Mouse (Mus musculus): ENCODE measurements around the gene Stxbp5l. TPM values are rescaled to one million over a fixed set of nuclear protein-coding genes. Genes with fewer than 3 reads are reported as not detected.

The Stxbp5l gene
- polyA plus RNA-seq (2015; fragmentation: Nextera tagmentation; extraction: Ambion mirVana) = not detected in 2 replicates

DNA sequence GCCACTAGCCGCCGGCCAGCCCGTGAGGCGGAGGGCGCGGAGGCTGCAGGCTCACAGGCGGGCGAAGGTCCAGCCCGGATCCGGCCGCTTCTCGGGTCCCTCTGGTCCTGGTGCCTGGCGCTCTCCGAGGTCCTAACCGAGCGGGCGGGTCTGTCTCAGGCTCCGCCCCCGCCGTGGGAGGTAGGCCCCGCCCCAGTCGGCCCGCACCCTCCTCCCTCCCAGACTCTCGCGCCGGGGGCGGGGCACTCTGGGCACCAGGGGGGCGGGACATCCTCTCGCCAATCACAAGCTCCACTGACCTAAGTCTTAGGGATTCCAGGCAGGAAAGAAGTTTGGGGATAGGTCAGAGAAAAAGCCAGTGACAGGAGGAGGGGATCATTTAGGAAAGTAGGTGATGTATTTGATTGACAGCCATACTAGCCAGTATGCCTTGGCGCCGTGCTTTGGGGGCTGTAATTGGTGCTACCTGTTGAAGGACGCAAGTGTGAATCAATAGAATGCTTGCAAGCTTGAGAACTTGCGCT is at the start of gene Stxbp5l:
Gene Stxbp5l (minus strand): TSS at position 142 of the 524 bp plus-strand sequence.

Other genes starting within 250 kb of the Stxbp5l start
- gene Gtf2e1, start 154.8 kb upstream of the Stxbp5l start, polyA plus RNA-seq (2015; fragmentation: Nextera tagmentation; extraction: Ambion mirVana) = 8.8 and 9.5 TPM in 2 replicates
- 11.8 and 13.9 TPM in 2 replicates for gene Rabl3, start 154.9 kb upstream of the Stxbp5l start, polyA plus RNA-seq (2015; fragmentation: Nextera tagmentation; extraction: Ambion mirVana)
- 0.07 and 0.15 TPM in 2 replicates for gene Hgd, start 195.2 kb upstream of the Stxbp5l start, polyA plus RNA-seq (2015; fragmentation: Nextera tagmentation; extraction: Ambion mirVana)